Mouse (Mus musculus): ENCODE data around the gene Atp6v0d1.
A peak's percentile ranks its signal among the peaks of the same experiment; 100 is the strongest.

Atp6v0d1 gene

DNA sequence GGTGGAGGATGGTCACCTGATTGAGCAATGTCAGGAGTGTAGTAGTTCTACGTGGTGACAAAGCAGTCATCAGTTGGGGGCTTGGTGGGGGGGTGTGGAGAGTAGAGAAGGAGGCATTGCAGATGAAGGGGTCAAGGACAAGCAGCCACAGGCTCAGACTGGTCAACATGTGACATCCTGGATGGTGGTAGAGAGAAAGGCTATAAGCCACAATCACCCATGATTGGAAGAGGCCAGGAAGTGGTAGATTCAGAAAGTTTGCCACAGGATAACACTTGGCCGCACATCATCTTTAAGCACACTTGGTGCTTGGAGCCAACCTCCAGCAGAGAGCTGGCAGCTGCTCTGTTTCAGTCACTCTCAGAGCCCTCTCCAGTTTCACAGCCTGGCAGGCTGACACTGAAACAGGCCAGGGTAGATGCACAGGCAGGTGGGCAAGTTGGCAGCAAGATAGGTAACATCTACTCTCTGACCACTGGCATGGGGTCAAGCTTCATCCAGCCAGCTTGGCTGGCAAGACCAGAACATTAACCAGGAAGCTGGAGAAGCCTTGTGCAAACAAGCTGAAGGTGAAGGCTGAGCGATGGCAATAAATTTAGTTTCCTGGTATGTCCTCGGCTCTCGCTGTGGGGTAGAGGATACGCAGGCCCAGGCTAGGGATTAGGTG is 28.7 kb downstream of the Atp6v0d1 start:
- no peak for DNase-seq (ENCODE audit: low read depth)

DNA sequence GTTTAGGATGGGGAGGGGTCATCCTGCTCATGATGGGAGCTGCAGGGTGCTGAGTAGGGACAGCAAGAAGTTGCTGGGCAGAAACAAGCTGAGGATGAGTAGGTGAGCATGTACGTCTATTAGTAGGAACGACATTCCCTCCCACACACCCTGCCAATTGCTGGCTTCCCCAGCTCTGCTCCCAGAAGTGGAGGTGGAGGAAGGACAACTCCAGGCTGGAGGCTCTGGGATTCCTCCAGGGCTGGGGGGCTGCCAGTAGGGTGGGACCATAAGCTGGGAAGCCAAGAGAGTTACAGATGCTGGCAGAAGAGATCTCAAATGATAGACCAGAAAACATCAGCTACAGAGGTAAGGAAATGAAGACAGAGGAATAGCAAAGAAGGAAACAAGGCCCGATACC is 29.3 kb downstream of the Atp6v0d1 start:
- no peak for DNase-seq (ENCODE audit: low read depth)

DNA sequence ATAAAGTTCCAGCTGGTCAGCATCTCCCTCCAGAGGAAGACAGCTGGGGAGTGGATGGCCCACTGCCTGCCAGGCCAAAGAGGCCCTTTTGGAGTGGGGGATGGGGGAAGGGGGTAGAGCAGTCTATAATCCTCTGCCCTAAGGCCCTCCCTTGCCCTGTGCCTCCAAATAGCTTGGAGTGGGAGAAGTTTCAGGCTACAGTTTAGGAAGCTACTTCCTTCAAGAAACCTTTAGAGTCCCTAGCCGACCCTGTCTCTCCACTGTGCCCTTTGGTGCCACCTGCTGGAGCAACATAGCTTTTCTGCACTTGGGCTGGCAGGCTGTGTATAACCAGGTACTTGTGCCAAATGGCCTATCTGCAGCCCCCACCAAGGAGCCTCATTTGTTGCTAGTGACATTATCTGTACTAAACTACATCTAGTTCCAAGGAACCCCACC is 31.9 kb downstream of the Atp6v0d1 start:
- DNase-seq (ENCODE audit: low read depth): peak; percentile 86

DNA sequence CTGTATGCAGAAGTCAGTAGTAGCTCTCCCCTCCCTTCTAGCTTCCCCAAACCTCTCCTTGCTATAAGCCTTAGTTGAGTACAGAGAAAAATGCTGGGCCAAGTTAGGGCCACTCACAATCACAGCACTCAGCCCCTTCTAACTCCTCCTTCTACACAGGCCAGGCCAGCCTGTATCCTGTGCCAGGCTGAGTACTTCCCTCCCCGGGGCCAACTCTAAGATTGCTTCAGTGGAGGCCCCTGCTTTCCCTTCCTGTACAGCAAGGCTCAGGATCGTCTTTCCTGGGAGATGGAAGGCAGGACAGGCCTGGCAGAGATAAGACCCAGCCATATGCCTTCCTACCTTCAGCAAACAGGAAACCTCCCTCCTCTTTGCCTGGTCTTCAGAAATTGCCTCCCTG is 32.4 kb downstream of the Atp6v0d1 start:
- peak; percentile 42 for DNase-seq (ENCODE audit: low read depth)

DNA sequence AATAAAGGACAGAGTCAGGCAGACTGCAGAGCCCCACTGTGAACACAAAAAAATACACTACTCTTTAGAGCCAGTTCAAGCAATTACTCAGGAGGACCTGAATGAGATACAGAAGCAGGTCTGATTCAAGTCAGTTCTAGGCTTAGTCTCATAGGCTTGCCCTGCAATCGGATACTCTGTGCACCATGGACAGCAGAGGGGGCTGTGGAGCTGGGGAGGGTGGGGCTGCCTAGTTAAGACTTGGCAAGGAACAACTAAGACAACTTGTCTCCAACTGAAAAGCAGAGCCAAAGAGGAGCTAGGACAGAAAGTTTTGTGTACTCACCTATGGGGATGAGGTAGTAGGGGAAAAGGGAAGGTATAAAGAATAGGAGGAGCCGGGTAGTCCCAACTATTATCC is 34.1 kb downstream of the Atp6v0d1 start:
- peak; percentile 80 for DNase-seq (ENCODE audit: low read depth)

DNA sequence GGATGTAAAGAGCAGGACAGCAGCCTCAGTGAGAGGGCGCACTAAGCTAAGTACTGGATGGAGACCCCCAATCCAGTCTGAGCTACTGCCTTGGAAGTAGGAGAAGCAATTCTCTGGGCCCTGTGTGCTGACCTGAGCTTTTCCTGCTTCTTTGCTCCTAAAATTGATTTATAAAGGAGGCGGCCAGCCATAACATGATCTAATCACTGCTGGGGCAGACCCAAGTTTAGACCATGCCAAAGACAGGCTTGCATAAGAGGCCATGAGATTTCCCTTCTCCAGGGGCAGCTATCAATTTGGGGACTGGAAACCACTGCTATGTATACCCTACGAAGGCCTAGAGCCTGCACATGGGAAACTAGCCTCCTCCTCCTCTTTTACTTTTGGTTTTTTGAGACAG is 36.6 kb downstream of the Atp6v0d1 start:
- peak; percentile 48 for DNase-seq (ENCODE audit: low read depth)

DNA sequence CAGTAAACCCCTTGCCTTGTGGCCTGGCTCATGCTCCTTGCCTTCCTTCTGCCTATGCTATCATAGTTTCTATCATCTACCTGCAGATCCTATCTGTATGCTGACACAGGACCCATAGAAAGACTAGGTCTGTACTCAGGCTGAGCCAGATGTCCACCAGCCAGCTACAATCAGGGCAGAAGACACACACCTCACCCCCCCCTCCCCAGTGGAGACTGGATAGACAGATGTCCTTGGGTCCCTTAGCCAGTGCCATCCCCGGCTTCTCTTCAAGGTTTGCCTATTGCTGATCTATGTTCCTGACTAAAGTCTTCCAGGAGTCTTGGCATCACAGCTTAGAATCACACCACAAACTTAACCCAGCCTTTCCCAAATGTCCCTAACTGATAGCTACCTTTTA is 37.6 kb downstream of the Atp6v0d1 start:
- DNase-seq (ENCODE audit: low read depth): no peak

DNA sequence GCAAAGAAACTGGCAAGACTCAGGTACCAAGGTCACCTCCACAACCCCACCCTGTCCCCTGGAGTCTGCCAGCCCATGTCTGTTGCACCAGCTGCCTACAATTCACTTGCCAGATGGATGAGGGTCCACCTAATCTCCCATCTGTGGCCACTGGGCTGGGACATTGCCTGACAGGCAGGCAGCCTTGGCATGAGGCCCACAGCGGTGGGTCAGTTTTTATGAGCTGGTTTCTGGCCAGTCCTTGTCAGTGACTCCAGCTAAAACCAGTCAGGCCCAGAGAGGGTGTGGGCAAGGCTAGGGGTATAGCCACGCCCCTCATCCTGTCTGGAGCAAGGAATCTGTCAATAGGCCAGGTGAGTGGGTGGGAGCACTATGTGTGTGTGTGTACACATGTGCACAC is 38.7 kb downstream of the Atp6v0d1 start:
- DNase-seq (ENCODE audit: low read depth): no peak

DNA sequence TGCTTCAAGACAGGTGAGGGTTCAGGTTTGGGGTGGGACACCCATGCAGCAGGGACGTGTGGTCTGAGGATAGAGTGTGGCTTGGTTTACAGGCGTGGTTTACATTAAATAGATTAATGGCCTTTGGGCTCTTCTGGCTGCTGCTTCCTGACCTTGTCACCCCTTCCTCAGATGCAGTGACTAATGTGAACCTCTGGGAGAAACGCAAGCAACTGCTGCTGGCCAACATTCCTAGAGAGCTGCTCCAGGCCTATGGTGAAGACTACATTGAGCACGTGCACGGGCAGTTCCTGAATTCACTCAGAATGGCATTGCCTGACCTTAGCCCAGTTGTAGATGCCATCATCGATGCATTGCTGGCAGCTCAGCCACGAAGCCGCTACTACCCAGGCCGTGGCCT is 43.0 kb downstream of the Atp6v0d1 start:
- DNase-seq (ENCODE audit: low read depth): no peak

DNA sequence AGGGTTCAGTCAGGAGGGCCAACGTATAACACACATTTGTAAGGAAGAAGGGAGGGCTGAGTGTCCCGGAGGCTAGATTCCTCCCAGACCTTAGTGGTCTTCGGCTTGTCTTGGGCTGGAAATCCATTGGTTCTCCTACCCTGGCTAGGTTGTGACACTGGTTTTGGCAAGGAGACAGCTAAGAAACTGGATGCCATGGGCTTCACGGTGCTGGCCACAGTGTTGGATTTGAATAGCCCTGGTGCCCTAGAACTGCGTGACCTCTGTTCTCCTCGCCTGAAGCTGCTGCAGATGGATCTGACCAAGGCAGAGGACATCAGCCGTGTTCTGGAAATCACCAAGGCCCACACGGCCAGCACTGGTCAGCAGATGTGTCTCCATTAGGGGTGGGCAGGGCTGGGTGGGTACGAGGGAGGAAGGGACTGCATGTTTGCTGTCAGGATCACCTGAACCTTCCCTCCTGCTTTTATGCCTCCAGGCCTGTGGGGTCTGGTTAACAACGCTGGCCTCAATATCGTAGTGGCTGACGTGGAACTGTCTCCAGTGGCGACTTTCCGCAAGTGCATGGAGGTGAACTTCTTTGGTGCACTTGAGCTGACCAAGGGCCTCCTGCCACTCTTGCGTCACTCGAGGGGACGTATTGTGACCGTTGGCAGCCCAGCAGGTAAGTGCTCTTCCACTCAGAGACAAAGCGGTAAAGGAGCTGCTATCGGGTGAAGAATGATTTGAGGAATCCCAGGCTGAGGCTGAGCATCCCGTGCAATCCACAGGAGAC is 43.7 kb downstream of the Atp6v0d1 start:
- DNase-seq (ENCODE audit: low read depth): no peak

DNA sequence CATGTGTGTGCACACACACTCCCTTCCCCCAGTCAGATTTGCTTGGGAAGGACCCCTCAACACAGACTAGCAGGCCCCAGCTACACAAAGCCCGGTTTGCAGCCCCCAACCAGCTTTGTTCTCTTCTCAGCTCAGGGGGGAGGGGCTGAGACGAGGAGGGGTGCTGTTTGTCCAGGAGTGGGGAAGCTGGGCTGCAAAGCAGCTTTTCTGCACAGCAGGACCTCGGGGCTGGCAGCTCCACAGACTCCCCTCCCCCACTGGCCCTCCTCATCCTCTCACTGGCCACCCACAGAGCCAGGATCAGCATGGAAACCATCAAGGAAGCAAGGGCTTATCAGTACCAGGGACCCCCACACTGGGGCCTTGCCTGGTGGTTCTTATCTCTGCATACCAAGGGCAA is 44.8 kb downstream of the Atp6v0d1 start:
- no peak for DNase-seq (ENCODE audit: low read depth)

DNA sequence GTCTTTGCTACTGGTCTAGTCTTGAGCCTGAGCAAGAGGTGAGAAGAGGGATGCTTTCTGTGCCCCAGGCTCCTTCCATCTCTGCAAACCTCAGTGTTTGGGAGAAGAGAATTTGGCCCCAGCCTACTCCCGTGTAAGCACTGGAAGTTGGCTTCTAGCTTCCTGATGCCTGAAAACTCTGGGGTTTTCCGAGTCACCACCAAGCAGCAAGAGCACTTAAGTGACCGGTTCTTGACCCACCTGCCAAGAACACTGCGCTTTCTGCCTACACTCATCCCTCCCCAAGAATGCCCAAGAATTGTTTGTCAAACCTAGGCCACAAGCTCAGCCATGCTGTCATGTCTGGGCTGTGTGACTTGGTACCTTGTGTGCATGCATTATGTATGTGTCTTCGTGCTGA is 45.3 kb downstream of the Atp6v0d1 start:
- no peak for DNase-seq (ENCODE audit: low read depth)

DNA sequence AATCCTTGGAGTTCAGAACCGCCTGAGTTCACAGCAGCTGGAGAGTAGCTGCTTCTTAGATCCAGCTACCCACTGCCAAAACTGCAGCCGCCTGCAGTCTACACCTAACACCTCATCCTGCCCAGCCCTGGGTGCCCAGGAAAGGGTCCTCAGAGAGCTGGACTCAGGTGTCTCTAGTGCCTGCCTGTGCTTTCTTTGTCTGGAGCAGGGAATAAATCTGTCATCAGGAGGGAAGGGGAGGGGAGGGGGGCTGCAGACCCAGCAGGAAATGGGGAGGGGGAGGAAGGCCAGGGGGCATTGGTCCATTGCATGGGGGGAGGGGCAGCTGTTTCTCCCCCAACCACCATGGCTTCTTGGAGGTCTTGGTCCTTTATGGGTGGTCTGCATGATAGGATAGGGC is 46.3 kb downstream of the Atp6v0d1 start:
- no peak for DNase-seq (ENCODE audit: low read depth)

DNA sequence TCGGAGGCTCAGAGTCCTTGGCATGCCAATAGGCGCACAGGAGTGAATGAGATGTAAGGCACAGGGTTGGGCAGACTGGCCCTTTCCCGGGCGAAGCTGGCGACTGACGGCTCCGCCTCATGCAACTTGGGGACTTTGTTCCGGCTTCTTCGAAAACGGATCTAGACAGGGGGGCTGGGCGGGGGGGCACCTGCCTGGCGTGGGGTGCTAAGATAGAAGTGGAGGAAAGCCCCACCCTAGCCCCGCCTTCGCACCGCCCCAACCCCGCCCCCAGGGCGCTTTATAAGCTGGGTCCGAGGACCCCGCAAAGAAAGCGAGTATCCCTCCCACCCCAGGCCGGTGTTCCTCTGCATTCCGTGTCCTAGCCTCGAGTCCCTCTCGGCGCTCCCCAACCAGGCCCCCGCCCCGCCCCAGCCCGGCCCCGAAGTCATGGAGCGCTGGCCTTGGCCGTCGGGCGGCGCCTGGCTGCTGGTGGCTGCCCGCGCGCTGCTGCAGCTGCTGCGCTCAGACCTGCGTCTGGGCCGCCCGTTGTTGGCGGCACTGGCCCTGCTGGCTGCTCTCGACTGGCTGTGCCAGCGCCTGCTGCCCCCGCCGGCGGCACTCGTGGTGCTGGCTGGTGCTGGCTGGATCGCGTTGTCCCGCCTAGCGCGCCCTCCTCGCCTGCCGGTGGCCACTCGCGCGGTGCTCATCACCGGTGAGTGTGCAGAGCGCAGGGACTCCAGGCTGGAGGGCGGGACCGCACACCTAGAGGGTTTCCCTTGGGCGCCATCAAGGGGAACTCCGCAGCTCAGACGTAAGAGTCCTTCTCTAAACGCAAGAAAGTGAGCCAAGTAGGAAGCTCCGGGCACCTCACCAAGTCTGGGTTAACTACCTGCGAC is 47.2 kb downstream of the Atp6v0d1 start, which contains the start of gene Hsd11b2:
Hsd11b2 (plus strand) TSS at position 320 of the 878 bp plus-strand sequence.
- DNase-seq (ENCODE audit: low read depth): no peak

DNA sequence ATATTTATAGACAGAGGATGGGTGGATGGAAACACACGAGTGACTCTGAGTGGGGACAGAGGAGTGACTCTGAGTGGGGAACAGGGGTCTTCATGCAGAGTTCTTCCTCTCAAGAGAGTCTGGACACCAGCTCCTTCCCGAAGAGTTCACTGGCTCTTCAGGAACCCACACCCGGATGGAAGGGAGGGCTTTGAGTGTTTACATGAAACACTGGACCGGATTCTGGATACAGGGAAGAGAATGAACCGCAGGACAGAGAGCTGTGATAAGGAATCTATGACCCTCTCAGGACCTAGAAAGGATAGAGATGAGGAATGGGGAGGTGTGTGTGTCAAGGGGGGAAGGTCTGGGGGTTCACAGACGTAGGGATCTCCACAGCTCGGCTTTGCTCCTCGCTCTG is 48.5 kb downstream of the Atp6v0d1 start:
- no peak for DNase-seq (ENCODE audit: low read depth)

DNA sequence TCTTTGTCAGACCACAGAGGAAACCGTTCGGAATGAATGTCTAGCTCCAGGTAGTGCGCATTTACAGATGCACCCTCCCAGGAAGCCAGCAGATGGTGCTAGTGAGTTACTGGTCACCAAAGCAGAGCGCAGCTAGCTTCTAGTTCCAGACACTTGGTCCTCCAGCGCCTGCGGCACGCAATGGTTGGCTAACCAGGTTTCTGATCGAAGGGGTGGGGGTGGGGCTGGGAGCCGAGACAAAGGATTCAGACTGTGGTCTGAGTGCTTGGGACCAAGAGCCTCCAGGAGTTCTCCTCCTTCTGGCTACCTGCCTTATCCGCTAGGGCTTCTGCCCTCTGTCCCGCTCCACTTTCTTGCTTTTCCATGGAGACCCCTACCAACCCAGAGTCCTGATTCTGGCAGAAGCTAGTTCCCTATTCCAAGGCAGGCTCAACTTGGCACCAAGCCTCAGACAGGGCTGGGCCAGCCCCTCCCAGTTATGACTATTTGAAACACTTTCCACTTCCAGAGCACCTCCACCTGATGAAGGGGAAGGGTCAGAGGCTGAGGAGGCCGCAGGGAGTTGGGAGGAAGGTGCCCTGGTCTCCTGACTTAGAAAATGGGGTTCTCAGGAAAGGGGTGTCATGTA is 49.7 kb downstream of the Atp6v0d1 start:
- DNase-seq (ENCODE audit: low read depth): peak; percentile 87

DNA sequence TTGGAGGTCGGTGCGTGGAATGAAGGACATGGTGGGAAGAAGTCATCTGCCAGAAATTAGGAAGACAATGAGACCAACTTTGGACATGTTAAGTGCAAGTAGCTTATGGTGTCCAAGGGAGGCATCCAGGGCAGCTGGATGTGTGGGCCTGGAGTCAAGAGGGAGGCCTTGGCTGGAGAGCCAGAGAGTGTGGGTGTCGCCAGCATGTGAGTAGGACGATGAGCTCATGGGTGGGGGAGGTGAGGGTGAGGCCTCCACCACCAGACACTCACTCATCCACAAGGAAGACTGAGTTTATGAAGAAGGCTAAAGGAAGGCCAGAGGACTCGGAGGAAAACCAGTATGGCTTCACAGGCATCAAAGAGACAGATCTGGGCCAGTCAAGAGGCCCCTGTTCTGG is 51.2 kb downstream of the Atp6v0d1 start:
- DNase-seq (ENCODE audit: low read depth): peak; percentile 86

DNA sequence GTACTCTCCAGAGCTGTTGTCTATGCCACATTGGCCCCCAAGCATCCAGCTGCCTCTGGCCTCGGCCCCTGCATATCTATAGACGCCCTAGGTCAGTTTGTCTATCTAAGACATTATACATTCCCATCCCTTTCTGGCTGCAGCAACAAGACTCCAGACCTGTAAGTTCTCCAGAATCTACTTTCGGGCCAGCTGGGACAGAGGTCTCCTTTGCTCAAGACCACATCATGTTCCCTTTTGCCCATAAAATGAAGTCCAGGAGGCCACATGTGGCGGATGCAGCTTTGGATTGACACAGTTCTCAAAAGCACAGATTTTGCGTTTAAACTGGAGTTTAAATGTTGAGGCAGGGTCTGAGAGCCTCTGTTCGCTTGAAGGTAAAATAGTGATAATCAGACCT is 51.7 kb downstream of the Atp6v0d1 start:
- DNase-seq (ENCODE audit: low read depth): no peak

DNA sequence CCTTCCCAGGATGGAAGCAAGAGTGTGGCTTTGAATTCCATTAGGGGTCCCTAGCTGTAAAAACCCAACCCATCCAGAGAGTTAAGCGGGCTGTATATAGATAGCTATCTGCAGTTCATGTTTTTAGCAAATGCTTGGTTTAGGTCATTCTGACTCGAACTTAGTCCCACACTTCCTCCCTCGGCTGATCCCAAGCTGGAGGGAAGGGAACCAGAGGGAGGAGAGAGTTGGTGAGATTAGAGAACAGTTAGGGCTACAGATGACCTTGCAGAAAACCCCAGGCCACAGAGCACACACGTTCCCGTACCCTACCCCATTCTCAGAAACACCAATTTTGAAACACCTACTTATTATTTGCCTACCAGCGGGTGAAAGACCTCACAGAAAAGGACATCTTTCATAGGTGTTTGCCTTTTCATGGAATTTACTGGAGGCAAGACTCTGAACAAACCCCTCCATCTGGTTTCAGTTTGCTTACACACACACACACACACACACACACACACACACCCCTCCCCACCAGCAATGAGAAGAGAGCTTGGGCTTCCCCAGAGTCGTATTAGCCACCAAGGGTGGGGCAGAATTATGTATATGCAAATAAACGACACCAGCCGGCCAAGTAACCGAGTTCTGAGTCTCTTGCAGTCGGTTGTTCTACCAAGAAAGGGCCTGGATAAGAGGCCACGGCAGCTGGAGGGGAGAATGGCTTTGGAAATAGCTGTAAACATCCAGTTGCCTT is 55.7 kb downstream of the Atp6v0d1 start:
- DNase-seq (ENCODE audit: low read depth): peak; percentile 35

DNA sequence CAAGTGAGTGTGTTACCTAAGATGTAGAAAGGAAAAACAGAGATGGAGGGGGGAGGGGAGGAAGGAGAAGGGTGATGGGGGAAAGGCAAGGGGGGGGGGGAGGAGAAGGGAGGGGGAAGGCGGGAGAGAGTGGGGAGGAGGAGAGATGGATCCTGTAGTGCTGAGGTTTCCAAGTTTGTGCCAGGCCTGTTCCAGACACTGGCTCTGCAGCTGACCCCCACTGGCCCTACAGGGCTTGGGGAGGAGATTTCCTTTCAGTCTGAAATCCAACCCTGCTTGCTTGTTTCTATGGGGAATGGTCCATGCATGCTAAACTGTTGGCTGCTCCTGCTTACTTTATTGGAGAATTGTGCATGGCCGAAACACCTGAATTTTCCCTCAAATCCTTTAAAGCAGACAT is 57.1 kb downstream of the Atp6v0d1 start:
- no peak for DNase-seq (ENCODE audit: low read depth)

DNA sequence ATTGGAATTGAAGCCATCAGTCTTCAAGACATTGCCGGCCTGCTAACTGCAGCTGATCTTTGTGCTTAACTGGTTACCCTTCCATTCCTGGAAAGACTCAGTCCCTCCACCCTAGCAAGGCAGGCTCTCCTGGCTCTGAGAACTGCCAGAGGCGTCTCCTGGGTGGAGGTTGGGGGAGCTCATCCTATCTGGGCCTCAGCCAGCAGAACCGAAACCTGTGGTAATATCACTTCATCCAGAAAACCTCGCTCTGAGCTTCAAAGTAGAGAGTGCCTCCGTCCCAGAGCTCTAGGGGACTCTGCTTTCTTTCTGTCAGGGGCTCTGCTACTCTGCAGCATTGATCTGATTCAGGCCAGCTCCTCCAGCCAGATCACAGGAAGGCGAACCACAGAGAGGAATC is 58.9 kb downstream of the Atp6v0d1 start:
- DNase-seq (ENCODE audit: low read depth): no peak

DNA sequence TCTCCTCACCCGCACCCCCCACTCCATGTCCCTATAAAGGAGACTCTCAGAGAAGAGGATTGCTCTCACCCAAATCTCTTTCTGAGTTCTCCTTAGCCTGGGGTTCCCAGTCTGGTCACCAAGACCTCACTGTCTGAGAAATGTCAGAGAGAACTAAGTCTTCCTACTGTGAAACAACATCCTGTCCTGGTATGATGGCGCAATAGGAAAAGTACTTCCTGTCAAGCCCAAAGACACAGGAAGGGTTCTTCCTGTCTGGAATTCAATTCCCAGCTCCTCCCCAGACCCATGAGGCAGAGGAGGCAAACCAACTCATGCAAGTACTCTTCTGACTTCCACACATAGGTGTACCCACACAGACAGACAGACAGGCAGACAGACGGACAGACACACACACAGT is 61.2 kb downstream of the Atp6v0d1 start:
- DNase-seq (ENCODE audit: low read depth): no peak

Measured in NIH3T3 (cell line).